Mouse (Mus musculus): Measurements from ENCODE around the gene Hmgb1.

DNA sequence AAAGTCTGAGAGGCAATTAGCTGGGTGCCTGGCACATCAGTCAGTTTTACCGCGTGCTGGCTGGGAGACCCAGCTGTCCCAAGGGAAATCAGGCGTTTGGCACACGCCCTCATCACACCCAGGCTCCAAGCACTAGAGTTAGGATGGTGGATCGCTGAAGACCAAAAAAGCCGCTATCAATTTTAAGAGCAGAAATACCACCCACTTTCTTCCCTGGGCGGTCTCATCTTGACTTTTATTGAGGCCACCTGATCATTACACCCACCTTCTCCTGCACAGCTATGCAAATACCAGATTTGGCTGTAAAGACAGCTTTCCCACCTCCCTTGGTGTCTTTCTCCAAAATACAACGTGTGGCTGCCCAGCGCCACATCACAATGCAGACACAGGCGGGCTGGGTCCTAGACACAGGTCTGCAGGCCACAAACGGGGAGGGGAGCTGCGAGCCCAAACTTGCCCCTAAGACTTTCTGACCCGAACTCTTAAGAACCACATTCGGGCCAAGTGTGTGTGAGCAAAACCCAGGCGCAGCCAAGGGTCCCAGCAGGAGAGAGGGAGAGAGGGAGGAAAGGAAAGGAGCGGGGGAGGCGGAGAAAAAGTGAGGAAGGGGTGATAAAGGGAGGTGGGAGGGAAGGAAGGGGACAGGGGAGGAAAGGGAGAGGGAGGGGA is 169.6 kb downstream of the Hmgb1 start:
- TF ChIP-seq CTCF (conservative IDR thresholded peaks at IDR 0.05; ENCODE audit: low read length), result no peak
- no peak for TF ChIP-seq POU5F1 (IDR thresholded peaks at IDR 0.05; ENCODE audit: borderline replicate concordance, low read length)
